In the genomic region with DNA sequence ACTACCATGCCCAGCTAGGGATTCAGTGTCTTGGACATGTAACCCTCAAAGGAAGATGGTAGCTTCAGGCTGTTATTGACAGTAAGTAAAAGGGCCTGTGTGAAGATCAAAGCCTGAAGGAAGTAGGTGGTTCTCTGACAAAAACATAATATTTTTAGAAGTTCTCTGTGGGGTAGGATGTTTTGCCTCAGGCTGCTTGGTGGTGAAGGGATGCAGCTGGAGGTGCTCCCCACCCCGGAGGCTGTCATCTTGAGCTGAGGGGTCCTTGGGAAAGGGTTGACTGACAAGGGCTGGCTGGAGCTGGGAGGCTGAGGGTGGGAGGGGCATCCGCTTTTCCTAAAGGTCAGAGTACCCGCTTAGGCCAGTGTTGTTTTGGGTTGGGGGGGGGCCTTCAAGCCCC, we compare ENCODE assay signal across 25 mouse cellular contexts. TPM values are rescaled to one million over a fixed set of nuclear protein-coding genes. Genes with fewer than 3 reads are reported as not detected.
DNase-seq lines count a peak whose midpoint lies in the region; ATAC-seq and TF ChIP-seq lines count a peak whose summit lies in the region.
"Had no signal": no experiment of that assay in that cellular context is flagged by ENCODE, and none has a peak within 500 bp of the region (broad histone marks: within the 10 kb centered on the region; RNA-seq: fewer than 3 reads in every experiment).

No protein-coding gene starts in this region.

- ATAC-seq in lung, postnatal 0 days = no peak
- ATAC-seq in granulocyte monocyte progenitor cell, adult 5-6 weeks (replicated peaks; ENCODE audit: poor library complexity, severe bottlenecking) = no peak
- ATAC-seq in megakaryocyte-erythroid progenitor cell, adult 5-6 weeks (replicated peaks; ENCODE audit: low FRiP score, low TSS enrichment, poor library complexity, severe bottlenecking) = no peak
- ATAC-seq: forebrain, embryonic 15.5 days; liver, embryonic 12.5 days had no signal

- no peak for TF ChIP-seq CTCF in lung, postnatal 0 days (IDR thresholded peaks at IDR 0.05)

- WGBS in lung, postnatal 0 days = 33% methylated on average over 3 of the region's 3 CpGs

- no peaks in the 10 kb centered on the region for H3K9me3 ChIP-seq in lung, postnatal 0 days (ENCODE audit: low read length)
- H3K9me3 ChIP-seq: embryonic facial prominence, embryonic 10.5 days; forebrain, embryonic 15.5 days; hindbrain, embryonic 13.5 days; limb, embryonic 12.5 days; liver, embryonic 12.5 days had no signal

- DNase-seq in lung, postnatal 36 days = peak; percentile 22
- no peak for DNase-seq in lung, postnatal 0 days (ENCODE audit: low spot score)
- DNase-seq in CD8-positive naive resting alpha-beta T cell, adult 2 months (ENCODE audit: low read depth in 2 of 2, low spot score in 2 of 2) = peak; percentile 49 to 67
- DNase-seq in naive thymus-derived CD4-positive, alpha-beta T cell, adult 2 months (ENCODE audit: low read depth) = peak; percentile 82
- DNase-seq in thymus, postnatal 25 days = peak; percentile 83
- no peak for DNase-seq in urinary bladder, postnatal 25 days (ENCODE audit: low spot score)
- DNase-seq: adrenal gland, postnatal 36 days; cerebellum, adult 11-12 months; cerebellum, postnatal 10 days; heart, adult 11 months; heart, postnatal 14 days; kidney, adult 9 months; kidney, postnatal 14 days; layer of hippocampus, postnatal 36 days; lung, adult 18-20 months had no signal

- TF ChIP-seq EP300 in lung, postnatal 0 days (IDR thresholded peaks at IDR 0.05) = no peak

- H3K9ac ChIP-seq in lung, postnatal 0 days (replicated peaks; ENCODE audit: low read depth) = no peak overlapping the region
- H3K9ac ChIP-seq: forebrain, embryonic 15.5 days; hindbrain, embryonic 13.5 days; limb, embryonic 12.5 days; liver, embryonic 12.5 days had no signal

- no peak overlapping the region for H3K4me3 ChIP-seq in lung, postnatal 0 days (ENCODE audit: low read depth, low read length)
- H3K4me3 ChIP-seq: embryonic facial prominence, embryonic 10.5 days; forebrain, embryonic 15.5 days; hindbrain, embryonic 13.5 days; layer of hippocampus, adult 2 months; limb, embryonic 12.5 days; liver, embryonic 12.5 days had no signal

- H3K27ac ChIP-seq in lung, postnatal 0 days (ENCODE audit: low read length) = no peak overlapping the region
- H3K27ac ChIP-seq: embryonic facial prominence, embryonic 10.5 days; forebrain, embryonic 15.5 days; hindbrain, embryonic 13.5 days; layer of hippocampus, adult 2 months; limb, embryonic 12.5 days; liver, embryonic 12.5 days had no signal

- no peaks in the 10 kb centered on the region for H3K4me1 ChIP-seq in lung, postnatal 0 days (ENCODE audit: insufficient read depth, low read depth, low read length)
- H3K4me1 ChIP-seq: forebrain, embryonic 15.5 days had no signal

- no peaks in the 10 kb centered on the region for H3K36me3 ChIP-seq in lung, postnatal 0 days (ENCODE audit: insufficient read depth, low read length)
- H3K36me3 ChIP-seq: embryonic facial prominence, embryonic 10.5 days; forebrain, embryonic 15.5 days; hindbrain, embryonic 13.5 days; limb, embryonic 12.5 days; liver, embryonic 12.5 days had no signal

- H3K27me3 ChIP-seq in lung, postnatal 0 days (replicated peaks; ENCODE audit: insufficient read depth, low read length) = no peaks in the 10 kb centered on the region

- H3K4me2 ChIP-seq in lung, postnatal 0 days (replicated peaks; ENCODE audit: low read depth, low read length) = no peak overlapping the region
- H3K4me2 ChIP-seq: forebrain, embryonic 15.5 days; heart, embryonic 11.5 days; hindbrain, embryonic 13.5 days; limb, embryonic 12.5 days; liver, embryonic 12.5 days; midbrain, embryonic 11.5 days had no signal

RNA-seq across cellular contexts. Expression of a gene that starts 26.7 kb away (rescaled TPM):
- polyA plus RNA-seq in lung, postnatal 0 days (2015; fragmentation: Nextera tagmentation; extraction: Ambion mirVana) = 14.7 and 14.8 TPM in 2 replicates
- total RNA-seq in granulocyte monocyte progenitor cell, adult 5-6 weeks (2014; fragmentation: Nextera tagmentation) = 1.4 TPM in 1 of 2 replicates, not detected in the other
- total RNA-seq in granulocyte monocyte progenitor cell, adult 5-6 weeks (2017) = 0.30 and 0.82 TPM in 2 replicates
- 12.1 and 19.1 TPM in 2 replicates for total RNA-seq in megakaryocyte-erythroid progenitor cell, adult 5-6 weeks (2014; fragmentation: Nextera tagmentation)
- total RNA-seq in megakaryocyte-erythroid progenitor cell, adult 5-6 weeks (2017) = 3.6 and 10.0 TPM in 2 replicates

RNA-seq across cellular contexts. Expression of a gene that starts 51.2 kb away (rescaled TPM):
- 127 and 140 TPM in 2 replicates for polyA plus RNA-seq in lung, postnatal 0 days (2015; fragmentation: Nextera tagmentation; extraction: Ambion mirVana)
- total RNA-seq in granulocyte monocyte progenitor cell, adult 5-6 weeks (2014; fragmentation: Nextera tagmentation) = 126 and 132 TPM in 2 replicates
- total RNA-seq in granulocyte monocyte progenitor cell, adult 5-6 weeks (2017) = 205 and 244 TPM in 2 replicates
- 192 and 199 TPM in 2 replicates for total RNA-seq in megakaryocyte-erythroid progenitor cell, adult 5-6 weeks (2014; fragmentation: Nextera tagmentation)
- 232 and 301 TPM in 2 replicates for total RNA-seq in megakaryocyte-erythroid progenitor cell, adult 5-6 weeks (2017)

Comparison
In these comparisons a context has a peak if more than half of its experiments do, and no peak if none do; other contexts are left out.
1. DNase-seq: peak in lung, postnatal 36 days (single experiment), CD8-positive naive resting alpha-beta T cell, adult 2 months (2 of 2), naive thymus-derived CD4-positive, alpha-beta T cell, adult 2 months (single experiment) and thymus, postnatal 25 days (single experiment); none in lung, postnatal 0 days (single experiment) and urinary bladder, postnatal 25 days (single experiment).